Mouse (Mus musculus) intestine, embryonic 15.5 days (tissue): ENCODE data around the gene Klk9. TPM values are rescaled to one million over a fixed set of nuclear protein-coding genes. Genes with fewer than 3 reads are reported as not detected.

Experiments
- ATAC-seq: fragments of 200-750 bp; cut with Nextera tagmentation; 2 replicates; pipeline ENCODE4 v1.8.0; 2017; ENCODE audit warnings: moderate TSS enrichment, moderate library complexity
- H3K27ac ChIP-seq: fragments of 300-500 bp; sonication (generic); 2 replicates; pipeline ENCODE4 v1.5.1; 2015; ENCODE audit warnings: mild to moderate bottlenecking, inconsistent platforms
- H3K27me3 ChIP-seq: fragments of 300-500 bp; sonication (generic); replicated peaks from 2 replicates; pipeline ENCODE4 v1.6.1; 2015; ENCODE audit warnings: inconsistent platforms
- H3K36me3 ChIP-seq: fragments of 300-500 bp; sonication (generic); 2 replicates; pipeline ENCODE4 v1.6.1; 2015; ENCODE audit warnings: inconsistent platforms
- H3K4me1 ChIP-seq: fragments of 300-500 bp; sonication (generic); replicated peaks from 2 replicates; pipeline ENCODE4 v1.6.1; 2015; ENCODE audit warnings: inconsistent platforms
- H3K4me2 ChIP-seq: fragments of 300-500 bp; sonication (generic); replicated peaks from 2 replicates; pipeline ENCODE4 v1.6.1; 2015; ENCODE audit warnings: mild to moderate bottlenecking, inconsistent platforms
- H3K4me3 ChIP-seq: fragments of 300-500 bp; sonication (generic); replicated peaks from 2 replicates; pipeline ENCODE4 v1.5.1; 2015; ENCODE audit warnings: inconsistent platforms
- H3K9ac ChIP-seq: fragments of 300-500 bp; sonication (generic); 2 replicates; pipeline ENCODE4 v1.6.1; 2015; ENCODE audit warnings: inconsistent platforms
- H3K9me3 ChIP-seq: fragments of 300-500 bp; sonication (generic); 2 replicates; pipeline ENCODE4 v1.6.1; 2016; ENCODE audit warnings: inconsistent platforms
- WGBS: fragments of 180-500 bp; shearing (Covaris S2); methylation state at CpG from one replicate; pipeline ENCODE4 v1.1.7; 2015; 5-methylcytosine and 5-hydroxymethylcytosine counted together
- polyA plus RNA-seq: library from polyadenylated mRNA; unstranded; fragments of >200 nt; fragmentation: Nextera tagmentation; extraction: Ambion mirVana; gene quantifications from 2 replicates; pipeline ENCODE4 v1.2.1, GENCODE M21; 2015

The Klk9 gene
- polyA plus RNA-seq: not detected in 2 replicates

GRCm38 (mm10) chr7:43791591-43791990, at the start of gene Klk9:
Gene Klk9, plus strand, starts transcription at chr7:43791891.
- Histone ChIP-seq H3K4me2 (no peak within 1 kb of the TSS), H3K4me1 (0 out of 2 replicates have a peak, but pooled peaks cover 3% of the 10 kb centered on the region), H3K9me3 (no peaks in the 10 kb centered on the region), H3K27me3 (no peaks in the 10 kb centered on the region; the same call in 1 of the 2 replicates), H3K36me3 (no peaks in the 10 kb centered on the region), H3K9ac (no peak within 1 kb of the TSS), H3K4me3 (no peak within 1 kb of the TSS), H3K27ac (no peak within 1 kb of the TSS)
- ATAC-seq: no peak
- WGBS: 75% methylated on average over 7 of the region's 7 CpGs

- H3K9me3 ChIP-seq: no peaks in the 10 kb centered on the region
- 64% methylated on average over 1 of the region's 1 CpGs for WGBS
- H3K4me1 ChIP-seq: no peaks in the 10 kb centered on the region
- H3K4me3 ChIP-seq: no peak overlapping the region
- no peaks in the 10 kb centered on the region for H3K36me3 ChIP-seq
- no peak overlapping the region for H3K27ac ChIP-seq
- no peaks in the 10 kb centered on the region for H3K27me3 ChIP-seq
- ATAC-seq: no peak
- no peak overlapping the region for H3K4me2 ChIP-seq
- no peak overlapping the region for H3K9ac ChIP-seq
Observed at GRCm38 (mm10) chr7:43747788-43748187, 43.9 kb upstream of the Klk9 start.

GRCm38 (mm10) chr7:43752806-43753205, 38.9 kb upstream of the Klk9 start:
- no peak overlapping the region for H3K4me2 ChIP-seq
- no peaks in the 10 kb centered on the region for H3K27me3 ChIP-seq
- WGBS: 68% methylated on average over 2 of the region's 2 CpGs
- no peaks in the 10 kb centered on the region for H3K4me1 ChIP-seq
- no peak for ATAC-seq
- H3K27ac ChIP-seq: no peak overlapping the region
- no peaks in the 10 kb centered on the region for H3K9me3 ChIP-seq
- H3K4me3 ChIP-seq: no peak overlapping the region
- H3K9ac ChIP-seq: no peak overlapping the region
- no peaks in the 10 kb centered on the region for H3K36me3 ChIP-seq

- Histone ChIP-seq H3K4me3 (no peak overlapping the region), H3K9me3 (no peaks in the 10 kb centered on the region), H3K27me3 (no peaks in the 10 kb centered on the region), H3K4me2 (no peak overlapping the region), H3K4me1 (no peaks in the 10 kb centered on the region), H3K9ac (no peak overlapping the region), H3K27ac (no peak overlapping the region), H3K36me3 (no peaks in the 10 kb centered on the region)
- ATAC-seq: no peak
- 43% methylated on average over 8 of the region's 8 CpGs for WGBS
Observed at GRCm38 (mm10) chr7:43766484-43766883, 25.2 kb upstream of the Klk9 start.

GRCm38 (mm10) chr7:43768597-43768996, 23.1 kb upstream of the Klk9 start, which contains the start of gene Klk12:
Gene Klk12, plus strand, starts transcription at chr7:43768897.
- H3K9ac ChIP-seq: no peak within 1 kb of the TSS
- no peaks in the 10 kb centered on the region for H3K27me3 ChIP-seq
- no peak within 1 kb of the TSS for H3K27ac ChIP-seq
- no peaks in the 10 kb centered on the region for H3K9me3 ChIP-seq
- 78% methylated on average over 4 of the region's 4 CpGs for WGBS
- H3K36me3 ChIP-seq: no peaks in the 10 kb centered on the region
- no peak within 1 kb of the TSS for H3K4me3 ChIP-seq
- no peak for ATAC-seq
- no peaks in the 10 kb centered on the region for H3K4me1 ChIP-seq
- no peak within 1 kb of the TSS for H3K4me2 ChIP-seq

- Histone ChIP-seq H3K27me3 (no peaks in the 10 kb centered on the region), H3K4me2 (no peak overlapping the region), H3K9ac (no peak overlapping the region), H3K36me3 (no peaks in the 10 kb centered on the region), H3K4me1 (no peaks in the 10 kb centered on the region), H3K9me3 (no peaks in the 10 kb centered on the region), H3K4me3 (no peak overlapping the region), H3K27ac (no peak overlapping the region)
- 87% methylated on average over 8 of the region's 8 CpGs for WGBS
- no peak for ATAC-seq
Observed at GRCm38 (mm10) chr7:43769636-43770035, 22.1 kb upstream of the Klk9 start.

GRCm38 (mm10) chr7:43770701-43771100, 21.0 kb upstream of the Klk9 start:
- Histone ChIP-seq H3K4me3 (no peak overlapping the region), H3K9me3 (no peaks in the 10 kb centered on the region), H3K4me2 (no peak overlapping the region), H3K9ac (no peak overlapping the region), H3K4me1 (no peaks in the 10 kb centered on the region), H3K27ac (no peak overlapping the region), H3K27me3 (no peaks in the 10 kb centered on the region), H3K36me3 (no peaks in the 10 kb centered on the region)
- 88% methylated on average over 10 of the region's 10 CpGs for WGBS
- no peak for ATAC-seq

GRCm38 (mm10) chr7:43771916-43772315, 19.8 kb upstream of the Klk9 start:
- H3K27me3 ChIP-seq: no peaks in the 10 kb centered on the region
- H3K4me1 ChIP-seq: no peaks in the 10 kb centered on the region
- H3K4me3 ChIP-seq: no peak overlapping the region
- H3K4me2 ChIP-seq: no peak overlapping the region
- no peak overlapping the region for H3K9ac ChIP-seq
- ATAC-seq: no peak
- no peaks in the 10 kb centered on the region for H3K36me3 ChIP-seq
- 90% methylated on average over 6 of the region's 6 CpGs for WGBS
- no peak overlapping the region for H3K27ac ChIP-seq
- H3K9me3 ChIP-seq: no peaks in the 10 kb centered on the region

- H3K4me1 ChIP-seq: no peaks in the 10 kb centered on the region
- no peaks in the 10 kb centered on the region for H3K36me3 ChIP-seq
- no peaks in the 10 kb centered on the region for H3K9me3 ChIP-seq
- no peaks in the 10 kb centered on the region for H3K27me3 ChIP-seq
- no peak overlapping the region for H3K27ac ChIP-seq
- no peak for ATAC-seq
- no peak overlapping the region for H3K4me2 ChIP-seq
- no peak overlapping the region for H3K4me3 ChIP-seq
- 70% methylated on average over 3 of the region's 3 CpGs for WGBS
- no peak overlapping the region for H3K9ac ChIP-seq
Observed at GRCm38 (mm10) chr7:43772901-43773300, 18.8 kb upstream of the Klk9 start.

GRCm38 (mm10) chr7:43774364-43774763, 17.3 kb upstream of the Klk9 start, which contains the start of gene Klk11:
Gene Klk11, plus strand, starts transcription at chr7:43774604.
- Histone ChIP-seq H3K27ac (no peak within 1 kb of the TSS), H3K9ac (no peak within 1 kb of the TSS), H3K4me2 (no peak within 1 kb of the TSS), H3K36me3 (no peaks in the 10 kb centered on the region), H3K4me1 (no peaks in the 10 kb centered on the region), H3K9me3 (no peaks in the 10 kb centered on the region), H3K4me3 (no peak within 1 kb of the TSS), H3K27me3 (no peaks in the 10 kb centered on the region)
- 88% methylated on average over 5 of the region's 5 CpGs for WGBS
- no peak for ATAC-seq

- Histone ChIP-seq H3K4me3 (no peak overlapping the region), H3K36me3 (no peaks in the 10 kb centered on the region), H3K9me3 (no peaks in the 10 kb centered on the region), H3K27ac (no peak overlapping the region), H3K27me3 (no peaks in the 10 kb centered on the region), H3K4me2 (no peak overlapping the region), H3K9ac (no peak overlapping the region), H3K4me1 (no peaks in the 10 kb centered on the region)
- WGBS: 62% methylated on average over 5 of the region's 6 CpGs
- ATAC-seq: peak; percentile 24
Observed at GRCm38 (mm10) chr7:43774802-43775201, 16.9 kb upstream of the Klk9 start.

- ATAC-seq: peak; percentile 58; the same call in 1 of the 2 replicates
- no peaks in the 10 kb centered on the region for H3K4me1 ChIP-seq
- no peak overlapping the region for H3K4me2 ChIP-seq
- H3K27me3 ChIP-seq: no peaks in the 10 kb centered on the region
- 49% methylated on average over 7 of the region's 7 CpGs for WGBS
- H3K36me3 ChIP-seq: no peaks in the 10 kb centered on the region
- no peak overlapping the region for H3K4me3 ChIP-seq
- H3K9me3 ChIP-seq: no peaks in the 10 kb centered on the region
- H3K9ac ChIP-seq: no peak overlapping the region
- H3K27ac ChIP-seq: no peak overlapping the region
Observed at GRCm38 (mm10) chr7:43775311-43776057, 16.2 kb upstream of the Klk9 start.

- no peak overlapping the region for H3K27ac ChIP-seq
Observed at GRCm38 (mm10) chr7:43776506-43776905, 15.2 kb upstream of the Klk9 start.

More at GRCm38 (mm10) chr7:43776506-43776905, 15.2 kb upstream of the Klk9 start:
- Histone ChIP-seq H3K4me3 (no peak overlapping the region), H3K4me2 (no peak overlapping the region), H3K36me3 (no peaks in the 10 kb centered on the region), H3K4me1 (no peaks in the 10 kb centered on the region), H3K9me3 (no peaks in the 10 kb centered on the region), H3K27me3 (no peaks in the 10 kb centered on the region), H3K9ac (no peak overlapping the region)
- ATAC-seq: no peak
- 79% methylated on average over 5 of the region's 5 CpGs for WGBS
